In genomic region chr6:99924181-99924580, GRCm38 (mm10) we compare ENCODE assay signal across 13 mouse cellular contexts.
"Had no signal": no experiment of that assay in that cellular context is flagged by ENCODE, and none has a peak within 500 bp of the region (broad histone marks: within the 10 kb centered on the region; RNA-seq: fewer than 3 reads in every experiment).

No protein-coding gene starts in this region.

- H3K4me3 ChIP-seq: kidney, embryonic 15.5 days; limb, embryonic 13.5 days; liver, embryonic 15.5 days; midbrain, embryonic 10.5 days; midbrain, embryonic 15.5 days; neural tube, embryonic 12.5 days had no signal

- ATAC-seq: lung, postnatal 0 days; midbrain, embryonic 15.5 days had no signal

- H3K4me2 ChIP-seq: kidney, embryonic 15.5 days; limb, embryonic 13.5 days; liver, embryonic 15.5 days; midbrain, embryonic 15.5 days; neural tube, embryonic 12.5 days had no signal

- H3K4me1 ChIP-seq: liver, embryonic 15.5 days; midbrain, embryonic 15.5 days; neural tube, embryonic 12.5 days had no signal

- H3K9me3 ChIP-seq: kidney, embryonic 15.5 days; limb, embryonic 13.5 days; liver, embryonic 15.5 days; midbrain, embryonic 10.5 days; midbrain, embryonic 15.5 days had no signal

- DNase-seq: kidney, postnatal 25 days; lung, adult 2 months; lung, postnatal 4 days; right cerebral cortex, adult 18-20 months; right cerebral cortex, postnatal 25 days; thymus, postnatal 4 days had no signal

- H3K9ac ChIP-seq: kidney, embryonic 15.5 days; limb, embryonic 13.5 days; liver, embryonic 15.5 days; midbrain, embryonic 15.5 days; neural tube, embryonic 12.5 days had no signal

- H3K36me3 ChIP-seq: kidney, embryonic 15.5 days; limb, embryonic 13.5 days; liver, embryonic 15.5 days; midbrain, embryonic 10.5 days; midbrain, embryonic 15.5 days; neural tube, embryonic 12.5 days had no signal

- H3K27me3 ChIP-seq: liver, embryonic 15.5 days; midbrain, embryonic 15.5 days had no signal

- H3K27ac ChIP-seq: kidney, embryonic 15.5 days; limb, embryonic 13.5 days; liver, embryonic 15.5 days; midbrain, embryonic 10.5 days; midbrain, embryonic 15.5 days; neural tube, embryonic 12.5 days had no signal
